Mouse (Mus musculus): ENCODE measurements around the gene Ltbp3.

The Ltbp3 gene

DNA sequence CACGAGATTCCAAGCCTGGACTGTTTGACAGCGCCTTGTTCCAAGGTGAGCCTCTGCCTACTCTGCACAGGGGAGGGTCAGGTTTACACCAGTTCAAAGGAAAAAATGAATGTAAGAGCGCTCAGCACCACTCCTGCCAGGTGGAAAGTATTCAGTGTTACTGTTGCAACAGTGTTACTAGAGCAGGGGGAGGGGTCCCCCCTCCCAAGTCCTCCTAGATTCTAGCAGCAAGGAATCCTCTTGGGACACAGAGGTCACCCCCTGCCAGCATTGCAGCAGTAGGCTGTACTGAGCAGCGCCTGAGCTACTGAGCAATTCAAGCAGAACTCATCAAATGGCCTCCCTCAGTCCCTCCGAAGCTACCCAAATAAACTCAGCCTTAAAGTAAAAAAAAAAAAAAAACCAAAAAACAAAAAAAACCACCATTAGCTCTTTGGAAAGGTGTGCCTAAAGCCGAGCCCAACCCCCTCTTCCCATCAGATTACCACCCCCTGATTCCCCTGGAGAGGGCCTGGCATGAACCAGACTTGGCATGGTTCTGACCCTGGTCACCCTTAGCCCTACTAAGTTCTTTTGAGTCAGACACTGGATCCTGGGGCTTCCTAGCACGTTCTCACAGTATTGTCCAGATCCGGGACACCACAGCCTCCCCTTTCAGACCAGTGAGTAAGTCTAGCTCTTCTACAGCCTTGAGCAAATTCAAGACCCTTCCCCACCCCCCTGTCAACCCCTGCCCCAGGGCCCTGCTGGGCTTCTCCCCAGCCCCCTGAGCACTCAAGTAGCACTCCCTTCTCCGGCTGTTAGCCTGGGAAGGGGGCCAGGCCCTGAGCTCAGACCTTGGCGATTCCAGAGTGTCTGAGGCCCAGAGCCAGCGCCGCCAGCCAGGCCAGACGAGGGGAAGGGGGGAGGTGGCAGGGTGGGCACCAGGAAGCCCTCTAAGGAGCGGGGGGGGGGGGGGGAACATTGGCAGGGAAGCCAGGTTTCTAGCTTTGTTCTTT lies at the start of gene Ltbp3:
TSS of gene Ltbp3 (plus strand) at position 585 of the 998 bp plus-strand sequence.
- no peak for DNase-seq (ENCODE audit: low spot score in 2 of 2)

DNA sequence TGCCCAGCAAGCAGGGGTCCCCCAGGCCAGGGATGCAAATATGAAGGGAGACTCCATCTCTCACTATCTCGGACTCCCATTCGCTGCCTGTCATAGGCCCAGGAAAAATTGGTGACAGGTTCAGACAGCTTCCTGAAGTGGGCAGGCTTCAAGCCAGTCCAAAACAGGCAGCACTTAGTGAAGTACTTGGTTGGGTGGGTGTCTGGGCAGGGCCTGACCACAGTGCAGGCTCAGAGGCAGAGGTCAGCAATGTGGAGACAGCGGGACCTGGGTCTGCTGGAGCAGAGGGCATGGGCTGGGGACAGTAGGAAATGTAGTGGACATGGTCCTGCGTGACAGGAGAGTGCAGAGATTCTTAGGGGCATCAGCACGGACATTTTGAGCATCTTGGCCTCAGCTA lies 49.1 kb upstream of the Ltbp3 start:
- no peak for DNase-seq (ENCODE audit: low spot score in 2 of 2)

DNA sequence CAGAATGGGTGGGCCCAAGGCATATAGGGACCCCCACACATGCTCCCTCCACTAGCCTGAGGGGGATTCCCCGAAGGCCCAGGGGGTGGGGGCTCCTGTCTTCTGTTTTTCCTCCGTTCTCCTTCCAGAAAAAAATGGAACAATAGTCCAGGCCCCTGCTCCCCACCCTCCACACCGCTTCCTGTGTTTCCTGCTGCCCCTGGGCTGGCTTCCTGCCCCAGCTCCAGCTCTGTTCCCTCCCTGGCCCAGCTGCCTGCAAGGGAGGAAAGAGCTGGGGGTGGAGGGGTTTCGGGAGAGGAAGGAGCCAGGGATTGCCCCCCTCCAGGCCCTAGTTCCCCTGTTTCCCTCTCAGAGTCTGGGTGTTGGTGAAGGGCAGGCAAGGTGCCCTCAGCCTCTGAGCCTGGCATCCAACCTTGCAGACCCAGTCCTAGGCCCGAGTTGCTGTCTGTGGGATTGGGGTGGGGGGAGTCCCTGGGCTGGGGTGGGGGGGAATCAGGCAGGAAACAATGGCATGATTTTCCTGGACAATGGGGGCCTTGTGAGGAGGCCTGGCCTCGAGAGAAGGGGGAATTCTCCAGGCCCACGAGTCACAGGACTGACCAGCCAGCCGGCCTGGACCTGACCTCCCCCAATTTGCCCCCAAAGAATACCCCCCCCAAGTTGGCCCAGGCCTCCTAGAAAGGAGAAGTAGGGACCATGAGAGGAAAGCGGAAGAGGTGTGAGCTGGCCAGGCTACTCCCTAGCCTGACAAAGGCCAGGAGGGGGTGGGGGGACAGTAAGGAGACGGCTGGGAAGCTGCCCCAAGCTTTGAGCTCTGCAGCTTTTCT lies 48.4 kb upstream of the Ltbp3 start:
- no peak for DNase-seq (ENCODE audit: low spot score in 2 of 2)

DNA sequence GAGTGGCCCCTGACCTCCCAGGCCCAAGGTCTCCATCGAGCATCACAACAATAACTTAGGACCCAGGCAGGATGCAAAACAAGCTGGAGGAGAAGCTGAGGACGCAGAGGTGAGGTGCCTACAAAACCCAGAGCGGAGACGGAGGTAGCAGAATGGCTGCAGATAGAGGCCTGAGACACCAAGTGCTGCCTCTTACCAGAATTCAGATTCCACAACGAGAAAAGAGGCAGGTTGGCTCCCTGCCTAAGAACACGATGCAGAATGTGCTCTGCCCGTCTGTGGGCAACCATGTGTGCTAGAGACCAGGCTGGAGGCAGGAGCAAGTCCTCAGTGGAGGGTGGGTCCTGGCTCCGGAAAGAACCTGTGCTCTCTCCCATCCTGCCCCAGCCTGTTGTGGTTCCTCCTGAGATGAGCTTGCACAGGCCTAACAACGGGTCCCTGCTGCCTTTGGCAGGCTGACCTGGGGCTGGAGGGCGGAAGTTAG lies 47.7 kb upstream of the Ltbp3 start:
- no peak for DNase-seq (ENCODE audit: low spot score in 2 of 2)

DNA sequence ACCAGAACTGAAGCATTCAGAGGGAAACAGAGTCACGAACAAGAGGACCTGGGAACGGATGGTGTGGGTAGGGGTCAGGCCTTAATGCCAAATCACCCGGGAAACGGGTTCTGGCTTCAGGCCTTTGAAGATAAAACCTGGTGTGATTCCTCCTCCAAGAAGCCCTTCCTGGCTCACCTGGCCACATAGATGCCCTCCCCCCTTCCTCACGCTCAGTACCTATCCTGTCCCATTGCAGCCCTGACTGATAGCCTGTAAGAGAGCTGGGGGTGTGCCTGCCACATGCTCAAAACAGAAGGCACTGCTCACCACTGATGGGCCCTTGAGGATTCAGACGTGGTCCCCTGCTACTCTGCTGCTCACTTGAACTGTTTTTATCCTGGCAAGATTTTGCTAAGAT lies 46.9 kb upstream of the Ltbp3 start:
- DNase-seq (ENCODE audit: low spot score in 2 of 2) = no peak

DNA sequence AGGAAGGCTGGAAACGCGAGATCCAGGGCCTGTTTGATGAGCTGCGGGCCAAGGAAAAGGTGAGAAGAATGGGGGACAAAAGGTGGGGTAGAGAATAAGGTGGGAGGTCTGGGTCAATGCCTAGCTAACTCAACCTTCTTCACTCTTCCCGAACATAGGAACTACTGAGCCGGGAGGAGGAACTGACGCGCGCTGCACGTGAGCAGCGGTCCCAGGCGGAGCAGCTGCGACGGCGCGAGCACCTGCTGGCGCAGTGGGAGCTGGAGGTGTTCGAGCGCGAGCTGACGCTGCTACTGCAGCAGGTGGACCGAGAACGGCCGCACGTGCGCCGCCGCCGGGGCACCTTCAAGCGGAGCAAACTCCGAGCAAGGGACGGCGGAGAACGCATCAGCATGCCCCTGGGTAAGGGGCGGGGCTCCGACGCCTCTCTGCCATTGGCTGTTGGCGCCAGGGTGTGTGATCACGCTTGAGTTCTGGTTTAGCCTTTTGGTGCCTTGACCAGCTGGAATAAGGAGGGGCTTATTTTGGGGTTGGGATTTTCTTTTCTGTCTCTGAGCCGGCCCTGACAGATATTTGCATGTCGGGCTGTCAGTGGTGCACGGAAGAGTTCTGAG lies 44.7 kb upstream of the Ltbp3 start:
- no peak for DNase-seq (ENCODE audit: low spot score in 2 of 2)

DNA sequence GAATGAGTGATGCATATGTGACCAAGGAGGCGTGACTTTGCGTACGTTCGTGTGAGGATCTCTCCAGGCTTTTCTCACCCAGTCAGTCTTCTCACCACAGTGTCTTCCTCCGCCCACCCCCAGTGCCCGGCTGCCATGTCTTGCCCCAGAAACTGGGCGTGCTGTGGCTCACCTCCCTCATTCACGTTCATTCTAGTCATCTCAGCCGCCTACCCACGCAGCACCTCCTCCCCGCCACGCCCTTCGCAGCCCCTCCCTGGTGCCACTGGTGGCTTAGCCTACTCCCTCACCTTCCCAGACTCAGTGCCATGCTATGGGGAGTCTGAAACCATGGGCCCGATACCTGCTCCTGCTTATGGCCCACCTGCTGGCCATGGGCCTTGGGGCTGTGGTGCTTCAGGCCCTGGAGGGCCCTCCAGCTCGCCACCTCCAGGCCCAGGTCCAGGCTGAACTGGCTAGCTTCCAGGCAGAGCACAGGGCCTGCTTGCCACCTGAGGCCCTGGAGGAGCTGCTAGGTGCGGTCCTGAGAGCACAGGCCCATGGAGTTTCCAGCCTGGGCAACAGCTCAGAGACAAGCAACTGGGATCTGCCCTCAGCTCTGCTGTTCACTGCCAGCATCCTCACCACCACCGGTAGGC lies 36.4 kb upstream of the Ltbp3 start, which contains the start of gene Kcnk7:
TSS of gene Kcnk7 (plus strand) at position 205 of the 638 bp plus-strand sequence.
- DNase-seq (ENCODE audit: low spot score in 2 of 2) = no peak

DNA sequence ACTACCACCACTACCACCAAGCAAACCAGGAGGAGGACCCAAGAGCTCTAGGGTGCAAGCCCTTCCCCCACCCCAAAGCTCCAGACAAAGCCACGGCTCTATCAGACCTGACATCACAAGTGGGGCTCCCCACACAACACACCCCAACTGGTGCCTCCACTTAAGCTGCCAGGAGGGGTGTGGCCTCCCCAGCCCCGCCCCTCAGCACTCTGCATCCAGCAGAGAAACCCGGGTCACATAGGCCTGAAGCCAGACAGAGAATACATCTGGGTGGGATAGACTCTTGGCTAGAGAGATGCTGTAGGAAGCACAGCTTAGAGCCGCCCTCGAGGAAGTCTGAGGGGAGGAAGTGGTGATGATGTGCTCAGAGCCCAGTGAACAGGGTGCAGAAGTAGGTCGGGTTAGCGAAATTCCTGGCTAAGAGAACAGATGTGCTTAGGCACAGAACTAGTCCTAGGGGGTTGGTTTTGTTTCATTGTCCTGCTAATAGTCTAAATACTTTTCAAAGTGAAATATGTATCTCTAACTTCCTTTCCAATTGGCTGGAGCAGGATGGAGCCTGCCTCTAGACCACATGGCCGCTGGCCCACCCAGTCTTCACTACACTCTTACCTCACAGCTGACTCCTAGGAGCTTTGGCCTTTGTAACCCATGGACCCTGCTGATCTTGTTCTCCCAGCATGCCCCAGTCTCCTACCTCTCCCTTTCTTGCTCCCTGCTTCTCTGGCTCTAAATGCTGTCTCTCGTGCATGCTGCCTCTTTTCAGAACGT lies 35.7 kb upstream of the Ltbp3 start:
- no peak for DNase-seq (ENCODE audit: low spot score in 2 of 2)

DNA sequence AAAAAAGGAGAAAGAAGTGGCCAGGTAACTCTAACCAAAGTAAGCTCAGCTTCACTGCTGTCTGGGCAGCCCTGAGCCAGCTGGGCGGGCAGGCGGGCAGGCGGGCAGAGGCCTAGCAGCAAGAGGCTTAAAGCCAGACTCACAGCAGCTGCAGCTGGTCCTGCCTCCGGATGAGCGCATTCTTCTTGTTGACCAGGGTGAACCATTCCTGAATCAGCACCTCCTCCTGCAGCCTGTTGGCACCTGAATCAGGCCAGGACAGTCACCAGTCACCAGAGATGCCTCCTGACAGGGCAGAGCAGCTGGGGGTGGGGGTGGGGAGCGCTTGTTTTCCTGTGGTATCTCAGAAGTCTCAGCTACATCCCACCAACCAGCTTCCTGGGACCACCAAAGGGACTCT lies 30.6 kb upstream of the Ltbp3 start:
- no peak for DNase-seq (ENCODE audit: low spot score in 2 of 2)

DNA sequence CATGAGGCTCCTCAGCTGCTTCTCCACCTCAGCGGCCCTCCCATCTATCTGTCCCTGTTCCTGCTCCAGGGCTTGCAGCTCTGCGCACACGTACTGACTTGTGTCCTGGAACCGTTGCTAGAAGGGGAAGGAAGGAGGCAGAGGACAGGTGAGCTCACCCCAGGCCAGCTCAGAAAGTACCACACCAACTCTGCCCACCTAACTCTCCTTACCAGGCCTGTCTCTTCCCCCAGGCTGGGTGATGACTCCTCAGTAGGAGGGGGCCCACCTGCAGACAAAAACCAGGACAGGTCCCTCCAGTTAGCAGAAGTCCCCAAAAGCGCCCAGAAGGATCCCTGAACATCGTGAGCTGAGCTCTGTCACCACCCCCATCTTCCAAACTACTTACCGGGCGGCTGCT lies 30.1 kb upstream of the Ltbp3 start:
- no peak for DNase-seq (ENCODE audit: low spot score in 2 of 2)

DNA sequence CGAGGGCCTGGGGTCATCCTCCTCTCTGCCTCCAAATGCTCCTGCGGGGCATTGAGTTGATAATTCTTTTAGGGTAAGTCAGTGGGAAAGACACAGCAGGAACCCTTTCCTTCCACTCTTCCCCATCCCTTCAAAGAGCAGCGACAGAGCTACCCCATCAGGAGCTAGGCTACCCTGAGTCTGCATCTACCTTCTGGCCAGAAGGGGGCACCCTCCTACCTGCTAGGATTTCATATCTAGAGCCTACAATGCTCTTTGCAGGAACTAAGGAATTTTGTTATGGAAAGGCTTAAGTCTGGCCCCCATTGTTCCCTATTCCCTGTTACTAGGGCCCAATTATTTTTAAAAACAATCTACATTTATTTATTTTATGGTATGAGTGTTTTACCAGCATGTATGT lies 29.5 kb upstream of the Ltbp3 start:
- DNase-seq (ENCODE audit: low spot score in 2 of 2) = no peak

DNA sequence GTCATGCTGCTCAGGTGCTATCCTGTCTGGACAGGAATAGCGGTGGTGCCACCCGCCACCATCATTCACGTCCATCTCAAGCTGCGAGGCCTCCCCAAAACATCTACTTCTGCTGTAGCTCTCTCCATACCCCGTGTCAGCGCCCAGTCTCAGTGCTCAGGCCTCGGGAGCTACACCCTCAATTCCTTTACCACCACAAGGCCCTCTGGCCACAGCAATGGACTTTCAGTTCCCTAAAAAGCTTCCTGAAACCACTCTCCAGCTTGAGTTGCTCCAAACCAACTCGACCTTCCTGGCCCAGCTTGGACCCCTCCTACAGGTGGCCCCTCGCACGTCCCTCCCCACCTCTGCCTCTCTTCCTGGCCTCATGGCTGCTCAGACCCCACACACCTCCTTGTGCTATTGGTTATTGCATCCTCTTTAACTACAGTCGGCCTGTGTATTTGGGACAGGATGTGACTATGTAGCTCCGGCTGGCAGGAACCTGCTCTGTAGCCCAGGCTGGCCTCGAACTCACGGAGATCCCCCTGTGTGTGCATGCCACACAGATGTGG lies 28.7 kb upstream of the Ltbp3 start:
- DNase-seq (ENCODE audit: low spot score in 2 of 2) = no peak

DNA sequence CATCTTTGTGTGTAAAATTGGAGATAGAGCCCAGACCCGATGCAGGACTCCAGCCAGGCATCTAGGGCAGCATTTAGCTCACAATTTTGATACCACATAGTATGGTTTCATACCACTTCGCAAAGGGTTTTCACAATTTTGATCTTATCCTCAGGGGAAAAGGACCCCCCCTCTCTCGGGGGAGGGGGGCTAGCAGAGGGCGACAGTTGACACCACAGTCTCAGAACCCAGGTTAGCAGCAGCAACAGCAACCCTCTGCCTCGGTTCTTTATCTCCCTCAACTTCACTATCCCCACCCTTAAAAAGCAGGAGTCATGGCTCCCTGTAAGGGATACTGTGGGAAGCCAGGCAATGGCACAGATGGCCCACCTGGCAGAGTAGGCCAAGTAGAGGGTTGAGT lies 27.4 kb upstream of the Ltbp3 start:
- no peak for DNase-seq (ENCODE audit: low spot score in 2 of 2)

DNA sequence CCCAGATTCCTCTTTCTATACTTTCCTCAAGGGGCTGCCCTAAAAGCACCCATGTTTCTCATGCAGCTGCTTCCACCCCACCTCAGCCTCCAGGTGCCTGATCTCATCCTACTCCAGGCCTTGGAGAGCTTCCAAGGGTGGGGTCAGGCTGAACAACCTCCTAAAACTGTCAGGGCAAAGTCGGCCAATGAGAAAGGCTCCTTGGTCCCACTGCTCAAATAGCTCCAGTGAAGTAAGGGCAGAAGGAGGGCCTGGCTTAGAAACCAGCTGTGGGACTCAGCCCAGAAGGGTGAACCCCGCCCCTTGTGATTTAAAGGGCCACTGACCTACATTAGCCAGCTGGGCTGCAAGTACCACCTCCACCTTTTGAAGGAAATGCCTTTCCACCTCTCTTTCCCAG lies 27.0 kb upstream of the Ltbp3 start:
- DNase-seq (ENCODE audit: low spot score in 2 of 2) = no peak

DNA sequence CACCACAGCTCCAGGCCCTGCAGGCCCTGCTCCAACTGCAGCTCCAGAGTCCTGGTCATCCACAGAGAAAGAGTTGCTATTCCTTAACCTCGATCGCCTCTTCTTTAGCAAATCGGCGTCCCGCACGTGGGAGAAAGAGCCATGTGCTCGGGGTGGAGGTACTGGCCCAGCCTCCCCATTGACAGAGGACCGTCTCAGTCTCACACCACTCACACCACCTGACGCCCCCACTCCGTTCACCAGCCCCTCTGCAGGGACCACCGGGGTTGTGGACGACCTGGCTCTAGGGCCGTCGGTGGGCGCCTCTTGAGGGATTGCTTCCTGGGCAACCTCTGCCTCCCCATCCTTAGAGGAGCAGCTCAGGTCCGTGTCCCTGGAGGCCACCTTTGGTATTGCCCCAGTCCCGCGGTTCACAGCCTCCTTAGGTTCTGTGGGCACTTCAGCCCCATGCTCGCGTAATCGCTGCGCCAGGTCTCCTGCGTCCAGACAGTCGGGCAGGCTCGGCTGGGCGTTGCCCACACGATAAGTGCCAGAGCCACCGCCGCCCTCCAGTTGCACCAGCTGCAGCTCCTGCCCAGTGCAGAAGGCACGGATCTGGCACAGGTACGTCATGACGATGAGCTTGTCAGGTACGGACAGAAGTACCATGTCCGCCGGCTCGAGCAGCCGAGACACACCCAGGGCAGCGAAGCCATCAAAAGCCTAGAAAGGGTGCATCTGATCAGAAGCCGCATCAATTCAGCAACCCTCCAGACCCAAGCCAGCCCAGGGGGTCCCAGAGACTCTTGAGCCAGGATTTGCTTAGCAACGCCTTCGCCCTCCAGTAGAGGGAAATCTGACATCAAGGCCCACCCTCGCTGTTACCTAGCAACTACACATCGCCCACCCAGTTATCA lies 24.7 kb upstream of the Ltbp3 start:
- no peak for DNase-seq (ENCODE audit: low spot score in 2 of 2)

DNA sequence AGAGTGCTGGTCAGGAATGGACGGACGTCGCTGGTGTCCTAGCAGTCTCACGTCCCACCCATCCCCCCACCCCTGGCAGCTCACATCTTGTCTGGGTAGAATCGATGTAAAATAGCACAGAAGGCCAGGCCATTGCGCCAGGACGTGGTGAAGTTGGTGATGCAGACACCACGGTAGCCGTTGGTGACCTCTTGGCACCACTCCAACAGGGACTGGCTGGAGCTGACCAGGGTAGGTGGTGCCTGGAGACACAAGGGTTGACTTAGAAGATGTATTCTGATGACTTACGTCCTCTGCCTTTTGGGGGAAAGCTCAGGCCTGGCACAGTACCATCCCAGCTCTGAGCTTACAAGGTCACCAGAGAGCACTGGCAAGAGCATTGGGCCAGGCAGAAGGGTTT lies 23.7 kb upstream of the Ltbp3 start:
- DNase-seq (ENCODE audit: low spot score in 2 of 2) = no peak

DNA sequence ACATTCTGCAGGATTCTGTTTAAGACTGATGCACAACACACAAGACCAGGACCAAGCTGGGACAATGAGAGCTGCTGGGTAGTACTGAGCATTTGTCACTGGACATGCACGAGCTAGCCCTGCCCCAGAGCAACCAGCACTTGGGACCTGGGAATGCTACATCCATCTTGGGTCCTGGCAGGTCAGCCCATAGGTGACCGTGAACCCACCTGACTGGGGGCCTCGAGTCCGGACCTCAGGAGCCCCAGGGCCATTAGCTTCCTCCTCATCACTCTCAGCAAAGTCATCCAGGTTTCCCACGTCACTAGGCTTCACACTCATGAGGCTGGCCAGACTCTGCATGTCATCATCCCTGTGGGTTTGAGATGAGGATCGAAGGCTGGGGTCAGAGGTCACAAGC lies 19.5 kb upstream of the Ltbp3 start:
- no peak for DNase-seq (ENCODE audit: low spot score in 2 of 2)

DNA sequence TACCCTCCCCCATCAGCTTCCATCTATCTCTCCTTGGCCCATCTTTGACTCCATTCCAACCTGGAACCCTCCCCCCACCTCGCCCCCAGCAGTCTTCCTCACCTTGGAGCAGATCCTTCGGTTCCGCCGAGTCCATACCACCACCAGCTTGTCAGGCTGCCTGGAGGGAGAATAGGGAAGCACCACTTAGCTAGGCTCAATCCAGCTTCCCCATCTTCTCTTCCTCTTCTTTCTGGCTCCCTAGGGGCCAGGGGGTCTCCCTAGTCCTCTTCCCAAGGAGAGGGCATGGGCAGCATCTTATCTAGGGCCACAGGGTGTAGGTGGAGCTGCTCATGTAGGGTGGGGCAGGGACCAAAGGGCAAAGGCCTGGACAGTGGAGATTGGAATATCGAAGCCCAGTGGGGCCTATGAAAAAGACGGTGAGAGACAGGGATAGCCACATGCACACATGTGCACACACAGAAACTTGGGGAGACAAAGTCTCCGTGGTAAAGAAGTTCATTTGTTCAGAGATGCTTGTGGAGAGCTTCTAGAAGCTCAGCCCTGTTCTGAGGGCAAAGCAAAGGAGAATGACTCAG lies 17.8 kb upstream of the Ltbp3 start:
- DNase-seq (ENCODE audit: low spot score in 2 of 2) = no peak

DNA sequence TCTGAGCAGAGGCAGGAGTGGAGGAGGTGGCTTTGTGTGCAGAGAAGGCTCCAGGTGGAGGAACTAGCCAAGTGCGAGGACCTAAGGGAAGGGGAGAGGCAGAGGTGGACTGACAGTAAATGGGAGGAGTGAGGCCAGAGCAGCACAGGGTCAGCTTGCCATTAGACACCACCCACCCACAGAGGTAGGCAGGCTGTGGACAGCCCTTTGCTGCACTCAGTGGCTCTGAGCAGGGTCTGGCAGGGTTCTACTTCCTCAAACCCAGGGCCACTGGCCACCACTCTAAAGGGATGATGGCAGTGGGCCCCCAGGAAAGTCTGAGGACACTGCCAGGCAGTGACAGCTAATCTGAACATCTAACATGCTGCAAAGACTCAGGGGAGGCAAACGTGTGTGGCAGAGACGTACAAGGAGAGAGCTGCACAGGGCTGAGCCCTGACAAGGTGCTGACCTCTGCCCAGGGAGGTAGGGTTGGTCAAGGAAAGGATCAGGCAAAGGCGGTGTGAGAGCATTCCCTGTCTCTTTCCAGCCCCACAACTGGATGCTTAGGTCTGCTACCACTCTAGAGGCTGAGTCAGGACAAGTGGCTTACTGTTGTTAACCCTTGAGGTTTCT lies 16.7 kb upstream of the Ltbp3 start:
- DNase-seq (ENCODE audit: low spot score in 2 of 2) = no peak
